Mouse (Mus musculus) lung, postnatal 4 days (tissue): ENCODE measurements at regions not wholly inside any gene's neighbourhood (a gene's known extent, or its start where the extent isn't known, plus 50 kb on each side); places are given as distances from the start of the nearest gene placed in this dataset.
A peak's percentile ranks its signal among the peaks of the same experiment; 100 is the strongest.

Source experiments
- DNase-seq, 2 experiments: peaks; one replicate each; pipeline ENCODE4 v3.0.0; 2021

DNA sequence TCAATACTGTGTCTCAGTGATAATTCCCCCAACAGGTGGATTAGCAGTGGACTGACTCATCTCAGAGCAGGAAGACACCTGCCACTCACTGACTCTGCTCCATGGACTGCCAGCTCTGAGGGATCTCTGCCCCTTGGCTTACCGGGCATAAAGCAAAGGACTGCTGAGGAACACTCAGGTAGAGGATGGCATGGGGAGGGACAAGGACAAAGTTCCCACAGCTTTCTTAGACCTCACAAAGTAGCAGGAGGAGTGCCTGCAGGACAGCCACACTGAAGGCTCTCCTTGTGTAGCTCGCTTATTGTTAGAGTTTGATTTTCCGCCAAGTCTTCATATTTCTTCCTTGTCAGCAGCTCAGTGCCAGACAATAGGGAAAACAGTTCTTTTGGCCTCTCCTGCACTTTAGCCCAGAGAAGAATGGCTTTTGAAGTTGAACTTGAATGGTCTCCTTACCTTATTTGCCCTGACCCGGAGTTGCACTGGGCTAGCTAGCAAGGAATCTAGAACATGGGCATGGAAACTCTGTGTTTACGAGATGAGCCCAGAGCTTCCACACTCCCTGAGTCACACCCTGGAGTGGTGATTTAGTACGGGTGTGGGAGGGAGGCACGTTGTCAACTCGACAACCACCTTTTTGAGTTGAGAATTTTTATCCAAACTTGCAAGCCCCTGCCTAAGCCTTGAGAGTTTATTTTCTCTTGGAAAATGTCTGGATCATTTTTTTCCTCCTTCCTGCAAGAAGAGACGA is 331.4 kb downstream of the Cog6 start:
- peak; percentile 34 to 39 for DNase-seq

DNA sequence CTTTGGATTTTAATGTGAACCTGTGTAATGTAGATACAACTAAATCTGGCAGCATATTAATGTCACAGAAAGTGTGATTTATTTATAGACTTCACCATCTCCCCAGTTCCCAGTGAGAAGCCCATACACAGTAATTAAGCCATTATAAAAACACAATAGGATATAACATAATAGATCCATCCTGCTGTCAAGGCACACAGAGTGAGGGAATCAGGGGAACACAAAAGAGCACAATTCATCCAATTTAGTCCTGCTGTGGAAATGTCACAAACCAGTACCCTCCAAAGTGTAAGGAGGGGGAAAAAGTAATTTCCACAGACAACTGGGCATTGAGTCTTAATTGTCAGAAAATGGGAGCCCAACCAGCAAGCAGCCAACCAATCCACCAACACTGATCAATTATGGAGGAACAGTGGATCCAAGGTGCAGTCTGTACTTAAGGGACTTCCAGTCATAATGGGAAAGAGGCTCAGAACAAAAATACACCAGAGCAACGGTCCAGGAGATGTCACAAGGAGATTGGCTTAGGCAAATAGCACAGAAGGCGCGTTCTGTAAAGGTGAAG is 336.1 kb downstream of the Cog6 start:
- no peak for DNase-seq

DNA sequence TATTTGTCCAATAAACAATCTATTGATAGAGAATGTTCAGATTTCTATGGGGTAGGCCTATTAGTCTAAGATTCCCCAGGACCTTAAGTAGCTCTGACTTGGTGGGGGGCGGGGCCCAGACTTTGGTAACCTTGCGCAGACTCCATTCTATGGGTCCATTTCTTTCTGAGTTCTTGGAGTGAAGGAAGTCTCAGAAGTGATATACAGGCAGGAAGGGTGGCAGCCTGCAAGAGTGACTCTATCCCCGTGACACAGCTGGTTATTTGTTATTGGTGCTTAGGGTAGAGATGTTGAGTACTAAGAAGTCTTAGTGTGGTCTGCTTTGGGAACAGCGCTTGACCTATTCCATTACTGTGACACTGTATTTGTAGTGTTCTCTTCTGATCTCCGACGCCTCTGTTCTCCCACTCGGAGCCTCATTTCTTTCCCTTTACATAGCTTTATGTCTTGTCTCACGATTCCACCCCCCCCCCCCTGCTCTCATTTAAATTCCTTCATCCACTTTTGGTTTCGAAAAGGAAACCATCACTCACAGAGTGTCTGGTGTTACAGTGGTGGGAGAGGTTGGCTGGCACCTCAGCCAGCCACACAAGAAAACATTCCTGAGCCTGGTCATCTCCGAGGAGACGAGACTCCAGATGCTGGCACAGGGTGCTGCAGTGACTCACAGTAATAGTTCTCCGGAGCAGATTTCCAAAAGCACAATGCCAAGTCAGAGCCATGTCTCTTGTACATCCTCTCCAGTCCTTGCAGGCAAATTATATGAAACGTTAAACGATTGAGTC is 340.0 kb downstream of the Cog6 start:
- peak; percentile 21 to 39 for DNase-seq

DNA sequence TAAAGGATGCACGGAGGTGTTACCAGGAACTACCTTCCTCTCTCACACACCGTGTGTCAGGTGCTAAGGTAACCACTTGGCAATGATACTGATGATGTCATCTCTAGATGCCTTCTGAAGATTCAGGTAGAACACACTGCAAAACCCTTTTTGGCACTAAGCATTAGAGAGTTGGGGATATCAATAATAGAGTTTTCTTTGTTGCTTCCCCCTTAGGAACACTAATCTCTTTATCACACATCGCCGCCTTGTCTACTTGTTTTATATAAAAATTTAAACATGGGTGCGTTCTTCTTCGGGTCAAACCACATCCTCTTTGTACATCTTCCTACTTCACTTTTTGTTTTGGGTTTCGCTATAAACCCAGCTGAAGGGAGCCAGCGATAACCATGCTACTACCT is 346.4 kb downstream of the Cog6 start:
- no peak for DNase-seq

DNA sequence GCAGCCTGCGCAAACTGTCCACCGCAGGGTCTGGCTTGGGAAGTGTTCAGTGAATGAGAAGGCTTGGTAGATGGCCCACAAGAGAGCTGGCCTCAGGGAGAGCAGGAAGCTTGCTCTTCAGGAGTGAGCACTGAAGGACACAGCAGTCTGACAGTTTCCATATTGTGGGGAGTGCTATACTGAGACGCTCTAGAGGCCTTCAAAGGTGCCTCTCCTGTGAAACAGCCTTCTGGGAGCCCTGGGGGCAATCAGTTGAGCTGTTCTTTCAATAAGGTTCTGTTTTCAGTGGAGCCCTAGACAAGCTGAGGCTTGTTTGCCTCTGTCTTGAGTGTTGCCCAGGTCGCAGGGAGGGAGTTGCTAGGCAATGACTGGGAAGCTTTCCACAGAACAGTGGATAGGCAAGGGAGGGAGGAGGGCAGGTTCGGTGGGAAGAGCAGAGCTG is 353.9 kb downstream of the Cog6 start:
- DNase-seq: no peak

DNA sequence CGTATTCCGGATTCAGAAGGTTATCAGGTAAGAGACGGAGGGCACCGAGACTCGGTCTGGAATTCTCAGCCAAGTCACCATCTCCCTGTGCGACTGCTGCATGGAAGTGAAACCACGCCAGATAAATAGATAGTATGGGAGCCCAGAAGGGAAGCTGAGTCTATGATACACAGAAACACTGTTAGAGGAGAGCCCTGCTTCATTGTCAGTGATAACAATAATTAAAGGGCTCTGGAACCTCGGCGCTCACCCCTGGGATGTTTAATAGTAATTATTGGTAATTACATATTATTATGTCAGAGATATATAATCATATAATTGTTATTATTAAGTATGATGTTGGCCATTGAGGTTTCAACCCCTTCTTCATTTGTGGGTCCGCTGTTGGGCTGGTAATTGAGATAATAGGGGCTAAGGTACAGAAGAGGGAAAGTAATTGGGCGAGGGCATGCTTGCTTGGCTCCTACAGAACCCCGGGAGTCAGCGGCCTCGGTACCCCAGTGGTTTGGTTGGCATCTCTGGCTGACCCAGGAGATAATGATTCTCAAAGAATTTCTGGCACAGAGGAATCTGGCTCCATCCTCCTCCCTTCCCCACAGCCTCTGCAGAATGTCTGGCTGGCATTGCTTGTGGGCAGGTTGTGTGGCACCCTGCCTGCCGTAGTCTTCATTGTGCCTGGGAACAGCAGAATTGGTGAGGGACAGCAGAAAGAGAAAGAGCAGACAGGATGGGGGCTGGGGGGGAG is 354.7 kb downstream of the Cog6 start:
- no peak for DNase-seq

DNA sequence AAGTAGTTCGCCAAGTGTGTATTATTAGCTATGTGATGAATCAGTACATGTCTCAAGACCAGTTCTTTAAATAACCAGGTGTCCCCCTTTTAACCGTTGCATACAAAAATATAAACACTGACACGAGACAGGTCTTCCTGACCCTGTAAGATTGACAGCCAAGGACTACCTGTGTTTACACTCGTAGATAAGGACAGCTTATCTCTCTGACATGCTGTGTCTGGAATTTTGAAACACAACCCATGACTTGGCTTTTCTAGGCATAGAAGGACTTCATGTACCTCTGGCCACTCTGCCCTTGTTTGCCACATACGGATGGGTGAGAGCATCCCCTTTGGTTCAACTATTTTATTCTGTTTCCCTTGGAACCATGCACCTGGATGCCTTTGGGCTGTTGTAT is 364.0 kb downstream of the Cog6 start:
- DNase-seq: no peak

DNA sequence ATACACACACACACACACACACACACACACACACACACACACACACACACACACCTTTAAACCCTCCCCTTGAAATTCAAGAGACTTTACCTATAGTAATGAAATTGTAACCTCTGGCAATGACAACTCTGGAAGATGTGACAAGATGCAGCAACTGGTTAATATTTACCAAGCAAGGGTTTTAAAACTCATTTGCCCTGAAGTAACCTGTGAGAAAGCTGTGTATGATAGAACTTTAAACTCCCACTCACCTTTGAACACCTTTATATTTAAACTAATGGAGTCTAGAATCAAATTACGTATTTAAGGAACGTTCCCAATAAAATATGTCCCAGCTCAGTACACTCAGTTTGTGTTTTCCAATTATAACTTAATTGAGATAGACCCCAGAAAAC is 364.6 kb downstream of the Cog6 start:
- DNase-seq: no peak

DNA sequence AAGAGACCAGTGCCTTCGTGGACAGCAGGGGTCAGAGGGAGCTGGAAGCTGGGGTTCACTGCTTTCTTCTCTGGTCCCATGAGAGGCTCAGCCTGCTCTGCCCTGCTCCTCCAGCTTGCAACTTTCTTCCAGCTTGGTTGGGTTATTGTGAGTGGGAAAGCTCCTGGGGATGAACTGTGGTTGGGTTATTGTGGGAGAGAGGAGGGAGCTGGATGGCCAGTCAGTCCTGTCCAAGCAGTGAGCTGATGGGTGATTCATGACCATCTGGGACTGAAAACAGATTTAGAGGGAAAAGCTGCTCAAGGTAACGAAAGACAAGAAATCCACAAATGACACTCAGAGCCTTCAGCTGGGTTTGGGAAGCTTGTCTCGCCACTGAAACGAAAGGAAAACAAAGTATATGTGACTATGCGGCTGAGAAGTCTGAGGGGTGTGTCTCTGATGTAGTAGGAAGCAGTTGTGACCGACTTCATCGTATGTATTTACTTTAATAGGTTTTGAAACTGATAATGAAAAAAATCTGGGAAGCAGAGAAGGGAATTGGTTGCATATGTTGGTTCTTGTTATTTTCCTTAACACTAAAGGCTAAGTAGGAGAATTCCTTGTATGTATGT is 365.1 kb downstream of the Cog6 start:
- DNase-seq: no peak

DNA sequence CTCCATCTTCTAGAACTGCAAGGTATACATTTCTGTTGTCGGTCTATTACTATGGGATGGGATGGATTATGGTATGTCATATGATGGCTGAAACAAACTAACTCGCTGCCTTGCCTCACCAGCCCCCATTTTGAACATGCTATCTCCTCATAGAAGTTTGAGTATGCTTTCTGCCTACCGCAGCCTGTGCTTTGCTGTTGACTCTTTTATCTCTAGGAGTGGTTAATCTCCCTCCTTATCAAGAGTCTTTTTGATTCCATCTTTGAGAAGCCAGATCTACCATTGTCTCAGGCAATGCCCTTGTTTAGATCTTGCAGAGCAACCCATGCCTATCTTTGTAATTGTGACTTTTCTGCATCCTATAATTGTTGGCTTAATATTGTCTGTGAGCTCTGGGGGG is 367.0 kb downstream of the Cog6 start:
- no peak for DNase-seq

DNA sequence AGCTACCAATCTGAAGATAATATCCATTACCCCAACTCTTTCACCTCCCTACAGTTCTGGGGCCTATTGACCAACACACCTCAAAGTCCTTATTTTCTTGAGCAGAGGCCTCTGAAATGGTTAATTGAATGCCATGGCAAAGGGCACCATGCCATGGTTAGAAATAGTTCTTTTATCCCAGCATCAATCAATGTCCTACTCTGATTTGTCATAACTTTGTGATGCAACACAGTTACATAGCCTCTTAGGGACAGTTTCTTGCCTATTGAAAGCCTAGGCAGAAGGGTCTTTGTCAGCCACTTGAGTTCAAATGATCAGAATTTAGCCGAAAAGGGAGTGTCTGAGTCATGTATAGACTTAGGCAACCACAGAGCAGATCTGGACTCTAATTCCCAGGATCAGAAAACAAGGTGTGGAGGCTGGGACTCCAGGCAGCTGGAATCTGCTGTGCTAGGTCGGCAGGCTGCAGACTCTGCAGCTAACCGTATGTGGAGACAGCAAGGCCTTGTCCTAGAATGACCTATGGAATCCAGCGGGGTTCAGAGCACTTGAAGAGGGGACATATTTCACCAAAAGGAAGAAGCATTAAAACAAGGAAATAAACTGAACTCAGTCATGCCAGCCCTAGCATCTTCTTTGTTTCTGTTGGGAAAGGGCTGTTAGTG is 368.1 kb downstream of the Cog6 start:
- no peak for DNase-seq

DNA sequence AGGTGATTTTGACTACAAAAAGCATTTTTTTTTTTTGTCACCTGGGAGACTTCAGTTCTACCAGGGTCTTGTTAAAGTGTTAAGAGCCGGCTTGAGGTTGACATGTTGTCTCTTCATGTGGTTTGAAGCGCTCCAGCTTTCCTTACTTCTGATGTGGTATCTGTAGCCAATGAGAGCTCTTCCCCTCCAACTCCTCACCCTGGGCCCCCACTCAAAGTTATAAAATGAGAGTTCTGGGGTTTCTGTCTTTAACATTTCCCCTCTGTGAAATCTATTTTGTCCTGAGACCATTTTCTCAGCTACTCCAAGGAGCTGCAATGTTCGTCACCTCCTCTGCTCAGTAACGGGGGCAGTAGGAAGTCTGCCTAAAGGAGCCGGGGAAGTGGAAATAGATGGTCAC is 369.1 kb downstream of the Cog6 start:
- no peak for DNase-seq

DNA sequence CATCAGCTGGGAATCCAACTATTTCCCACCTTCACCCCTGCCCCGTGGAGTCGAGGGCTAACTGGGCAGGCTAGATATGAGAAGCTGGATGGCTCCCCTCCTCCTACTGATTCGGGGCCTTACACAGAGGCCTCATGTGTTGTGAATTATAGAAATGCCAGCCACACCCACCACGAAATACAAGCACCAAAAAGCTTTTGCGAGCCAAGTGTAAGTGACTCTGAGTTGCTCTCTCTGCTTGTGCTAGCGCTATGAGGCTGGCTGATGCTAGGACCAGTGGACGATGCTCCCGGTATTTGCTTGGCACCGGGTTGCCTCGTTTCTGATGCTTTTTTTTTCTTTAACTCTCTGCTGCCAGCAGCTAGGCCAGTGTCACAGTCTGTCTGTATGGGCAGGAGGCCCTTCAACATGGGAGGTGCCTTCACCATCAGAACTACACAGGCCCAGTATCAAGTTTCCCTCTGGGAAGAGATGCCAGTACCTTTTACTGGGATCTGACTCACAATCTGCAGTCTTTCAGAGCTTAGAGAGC is 369.8 kb downstream of the Cog6 start:
- no peak for DNase-seq

DNA sequence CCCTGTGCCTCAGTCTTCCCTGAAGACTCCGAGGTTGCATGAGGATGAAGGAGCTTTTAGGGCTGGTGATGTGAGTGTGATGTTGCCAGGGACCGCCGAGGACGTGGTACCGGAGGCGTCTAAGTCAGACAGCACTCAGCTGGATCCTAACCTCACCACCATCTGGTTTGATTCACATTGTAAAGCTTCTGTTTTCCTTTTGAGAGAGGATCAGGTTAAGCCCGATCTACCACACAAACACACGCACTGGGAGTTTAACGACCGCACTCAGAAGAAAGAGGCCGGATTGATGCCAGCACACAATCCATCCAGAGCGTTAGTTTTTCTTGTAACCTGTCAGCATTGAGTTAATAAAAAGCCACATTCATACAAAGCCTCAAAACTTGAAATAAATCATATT is 371.9 kb downstream of the Cog6 start:
- DNase-seq: no peak

DNA sequence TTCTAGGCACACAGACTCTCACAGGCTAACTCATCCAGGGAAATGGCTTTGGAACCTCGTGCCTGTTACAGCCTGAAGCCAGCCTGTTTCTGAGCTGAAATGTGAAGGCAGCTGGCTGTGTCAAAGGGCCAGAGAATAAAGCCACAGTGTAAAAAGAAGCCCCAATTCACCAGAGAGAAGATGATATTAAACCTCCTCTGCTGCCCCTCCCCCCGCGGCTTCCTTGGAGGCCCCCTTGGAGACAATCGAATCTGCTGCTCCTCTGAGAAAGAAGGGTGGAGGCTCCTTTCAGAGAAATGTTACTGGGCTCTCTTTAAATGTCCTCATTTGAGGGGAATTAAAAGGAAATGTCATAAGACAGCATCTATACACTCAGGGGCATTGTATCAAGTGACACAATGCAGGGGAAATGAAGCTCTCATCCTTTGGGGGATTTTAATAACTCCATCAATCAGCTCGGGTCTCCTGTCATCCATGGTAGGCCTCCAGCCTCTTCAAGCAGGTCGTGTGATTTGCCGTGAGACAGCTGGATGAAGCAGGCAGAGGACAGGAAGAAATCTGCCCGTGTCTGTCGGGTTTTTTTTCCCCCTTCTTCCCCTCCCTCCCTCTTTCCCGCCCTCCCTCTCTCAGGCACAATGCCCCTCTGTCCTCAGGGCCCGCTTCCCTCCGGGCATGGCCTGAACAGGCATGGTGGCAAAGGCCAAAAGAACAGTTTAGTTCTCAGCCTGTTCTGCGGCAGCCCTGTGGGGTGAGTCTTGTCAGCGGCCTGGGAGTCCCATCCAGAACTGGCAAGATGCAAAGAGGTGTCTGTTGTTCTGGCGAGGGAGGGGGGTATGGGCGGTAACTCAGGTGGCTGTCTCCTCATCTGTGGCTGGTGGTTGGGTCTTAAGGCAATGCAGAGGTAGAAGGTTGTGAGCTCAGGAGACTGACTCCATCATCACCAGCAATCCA is 372.6 kb downstream of the Cog6 start:
- DNase-seq: peak in 1 of 2 experiments; percentile 19

DNA sequence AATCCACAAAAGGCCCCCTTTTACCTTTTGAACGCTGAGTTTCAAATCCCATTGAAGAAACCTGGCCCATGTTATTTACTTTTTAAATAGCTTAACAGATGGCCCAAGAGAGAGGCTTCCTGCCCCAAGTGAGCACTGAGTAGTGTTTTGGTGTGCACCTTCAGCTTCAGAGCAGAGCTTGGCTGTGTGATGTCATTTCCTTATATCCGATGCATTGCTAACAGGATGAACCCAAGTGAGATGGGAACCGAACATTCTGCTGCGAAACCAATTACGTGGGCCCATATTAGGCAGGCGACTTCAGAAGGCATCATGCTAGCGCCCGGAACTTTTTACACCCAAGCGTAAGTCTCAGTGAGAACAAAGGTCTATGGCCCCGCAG is 373.2 kb downstream of the Cog6 start:
- peak in 1 of 2 experiments; percentile 19 for DNase-seq

DNA sequence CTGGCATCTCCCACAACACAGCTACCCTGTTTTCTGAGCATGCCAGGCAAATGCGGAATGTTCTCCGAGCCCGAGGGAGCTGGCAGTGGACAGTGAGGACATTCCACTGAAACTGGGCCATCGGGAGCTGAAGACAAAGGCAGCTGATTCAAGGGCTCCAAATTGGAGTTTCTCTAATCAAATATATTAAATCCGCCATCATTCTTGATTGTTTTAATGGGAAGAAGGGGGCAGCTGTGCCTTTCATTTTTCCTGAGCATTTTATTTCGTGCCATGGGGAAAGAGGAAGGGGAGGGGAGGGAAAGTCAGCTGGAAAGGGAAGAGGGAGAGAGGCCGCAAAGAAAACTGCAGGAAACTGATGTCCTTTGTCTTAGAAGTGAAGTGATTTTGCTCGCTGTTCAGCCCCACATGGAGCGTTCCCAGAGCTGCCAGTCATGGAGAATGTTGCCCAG is 373.9 kb downstream of the Cog6 start:
- no peak for DNase-seq

DNA sequence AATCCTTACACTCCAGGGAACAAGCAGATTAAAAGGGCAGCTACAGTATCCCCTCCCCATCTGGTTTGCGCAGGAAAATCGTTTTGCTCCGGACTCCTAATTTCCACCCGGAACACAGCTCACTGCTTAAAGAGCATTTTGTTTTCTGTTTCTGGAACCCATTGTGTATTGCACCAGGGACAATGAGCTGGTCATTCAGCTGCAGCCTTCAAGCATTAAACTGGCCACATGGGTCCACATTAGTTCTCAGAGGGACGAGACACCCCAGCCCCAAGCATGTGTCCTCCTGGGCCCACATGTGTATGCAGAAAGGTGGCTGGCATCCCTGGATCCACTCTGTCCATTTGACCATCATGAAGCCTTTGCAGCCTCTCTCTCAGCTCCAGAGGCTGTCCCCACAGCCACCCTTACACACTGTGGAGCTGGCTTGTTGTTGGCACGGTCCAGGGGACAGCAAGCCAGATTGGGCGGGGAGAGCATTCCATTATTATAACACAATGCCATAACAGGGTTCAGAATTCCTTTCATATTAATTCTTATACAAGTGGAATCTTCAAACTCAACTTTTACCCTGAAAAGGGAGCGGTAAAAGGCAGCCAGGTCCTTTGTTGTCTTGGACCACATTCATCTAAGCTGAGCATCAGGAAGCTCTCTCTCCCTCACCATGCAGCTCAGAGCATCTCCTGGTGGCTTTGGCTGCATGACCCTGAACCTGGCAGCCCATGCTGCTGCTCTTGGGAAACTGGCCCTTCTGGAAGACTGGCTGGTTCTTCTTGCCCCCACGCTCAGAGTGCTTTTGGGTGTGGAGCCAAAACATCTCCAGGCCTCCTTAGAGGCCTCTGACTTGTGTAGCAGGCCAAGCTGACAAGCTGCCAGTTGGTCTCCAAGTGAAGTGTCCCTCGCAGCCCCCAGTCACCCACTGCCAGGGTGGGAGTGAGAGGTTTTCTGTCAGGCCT is 373.4 kb downstream of the Foxo1 start:
- peak; percentile 58 to 69 for DNase-seq
